Mouse (Mus musculus): ENCODE measurements around the gene Mycbp2. TPM values are rescaled to one million over a fixed set of nuclear protein-coding genes. Genes with fewer than 3 reads are reported as not detected.

The Mycbp2 gene
- polyA plus RNA-seq, 1 experiment, result 132 TPM

GRCm38 (mm10) chr14:103101171-103101570, 245.4 kb downstream of the Mycbp2 start:
- DNase-seq (ENCODE audit: low read depth), result no peak
- no peak for TF ChIP-seq CTCF (IDR thresholded peaks at IDR 0.05; ENCODE audit: borderline replicate concordance, extremely low read depth, insufficient read depth, insufficient read length)
- no peak for TF ChIP-seq POLR2A (IDR thresholded peaks at IDR 0.05; ENCODE audit: borderline replicate concordance, extremely low read depth, insufficient read depth, insufficient read length, poor library complexity, severe bottlenecking)

GRCm38 (mm10) chr14:103100296-103100695, 246.3 kb downstream of the Mycbp2 start:
- no peak for TF ChIP-seq POLR2A (IDR thresholded peaks at IDR 0.05; ENCODE audit: borderline replicate concordance, extremely low read depth, insufficient read depth, insufficient read length, poor library complexity, severe bottlenecking)
- TF ChIP-seq CTCF (IDR thresholded peaks at IDR 0.05; ENCODE audit: borderline replicate concordance, extremely low read depth, insufficient read depth, insufficient read length), result no peak
- DNase-seq (ENCODE audit: low read depth), result no peak

- DNase-seq (ENCODE audit: low read depth), result peak; percentile 90
- no peak for TF ChIP-seq CTCF (IDR thresholded peaks at IDR 0.05; ENCODE audit: borderline replicate concordance, extremely low read depth, insufficient read depth, insufficient read length)
- TF ChIP-seq POLR2A (IDR thresholded peaks at IDR 0.05; ENCODE audit: borderline replicate concordance, extremely low read depth, insufficient read depth, insufficient read length, poor library complexity, severe bottlenecking), result peak; percentile 49; the same call in 1 of the 2 replicates
Measured at GRCm38 (mm10) chr14:103099238-103099933, 247.2 kb downstream of the Mycbp2 start, which contains the start of gene Fbxl3. Gene Fbxl3 (minus strand): TSS chr14:103099566.

GRCm38 (mm10) chr14:103098587-103099235, 247.9 kb downstream of the Mycbp2 start:
- DNase-seq (ENCODE audit: low read depth), result peak; percentile 88
- TF ChIP-seq POLR2A (IDR thresholded peaks at IDR 0.05; ENCODE audit: borderline replicate concordance, extremely low read depth, insufficient read depth, insufficient read length, poor library complexity, severe bottlenecking) (peak; percentile 65; the same call in 1 of the 2 replicates), CTCF (IDR thresholded peaks at IDR 0.05; ENCODE audit: borderline replicate concordance, extremely low read depth, insufficient read depth, insufficient read length) (no peak)

GRCm38 (mm10) chr14:103098213-103098586, 248.4 kb downstream of the Mycbp2 start:
- no peak for TF ChIP-seq POLR2A (IDR thresholded peaks at IDR 0.05; ENCODE audit: borderline replicate concordance, extremely low read depth, insufficient read depth, insufficient read length, poor library complexity, severe bottlenecking)
- no peak for TF ChIP-seq CTCF (IDR thresholded peaks at IDR 0.05; ENCODE audit: borderline replicate concordance, extremely low read depth, insufficient read depth, insufficient read length)
- no peak for DNase-seq (ENCODE audit: low read depth)

- TF ChIP-seq POLR2A (IDR thresholded peaks at IDR 0.05; ENCODE audit: borderline replicate concordance, extremely low read depth, insufficient read depth, insufficient read length, poor library complexity, severe bottlenecking) (no peak), CTCF (IDR thresholded peaks at IDR 0.05; ENCODE audit: borderline replicate concordance, extremely low read depth, insufficient read depth, insufficient read length) (no peak)
- no peak for DNase-seq (ENCODE audit: low read depth)
Measured at GRCm38 (mm10) chr14:103096621-103097020, 250.0 kb downstream of the Mycbp2 start.

GRCm38 (mm10) chr14:103095826-103096225, 250.8 kb downstream of the Mycbp2 start:
- TF ChIP-seq POLR2A (IDR thresholded peaks at IDR 0.05; ENCODE audit: borderline replicate concordance, extremely low read depth, insufficient read depth, insufficient read length, poor library complexity, severe bottlenecking), result no peak
- TF ChIP-seq CTCF (IDR thresholded peaks at IDR 0.05; ENCODE audit: borderline replicate concordance, extremely low read depth, insufficient read depth, insufficient read length), result no peak
- DNase-seq (ENCODE audit: low read depth), result no peak

- DNase-seq (ENCODE audit: low read depth), result no peak
- TF ChIP-seq CTCF (IDR thresholded peaks at IDR 0.05; ENCODE audit: borderline replicate concordance, extremely low read depth, insufficient read depth, insufficient read length) (no peak), POLR2A (IDR thresholded peaks at IDR 0.05; ENCODE audit: borderline replicate concordance, extremely low read depth, insufficient read depth, insufficient read length, poor library complexity, severe bottlenecking) (no peak)
Measured at GRCm38 (mm10) chr14:103095036-103095435, 251.6 kb downstream of the Mycbp2 start.

GRCm38 (mm10) chr14:103093670-103094069, 252.9 kb downstream of the Mycbp2 start:
- DNase-seq (ENCODE audit: low read depth), result no peak

GRCm38 (mm10) chr14:103093236-103093635, 253.4 kb downstream of the Mycbp2 start:
- DNase-seq (ENCODE audit: low read depth), result no peak
- TF ChIP-seq CTCF (IDR thresholded peaks at IDR 0.05; ENCODE audit: borderline replicate concordance, extremely low read depth, insufficient read depth, insufficient read length) (no peak), POLR2A (IDR thresholded peaks at IDR 0.05; ENCODE audit: borderline replicate concordance, extremely low read depth, insufficient read depth, insufficient read length, poor library complexity, severe bottlenecking) (no peak)

More at GRCm38 (mm10) chr14:103093670-103094069, 252.9 kb downstream of the Mycbp2 start:
- TF ChIP-seq CTCF (IDR thresholded peaks at IDR 0.05; ENCODE audit: borderline replicate concordance, extremely low read depth, insufficient read depth, insufficient read length), result no peak
- no peak for TF ChIP-seq POLR2A (IDR thresholded peaks at IDR 0.05; ENCODE audit: borderline replicate concordance, extremely low read depth, insufficient read depth, insufficient read length, poor library complexity, severe bottlenecking)

- DNase-seq (ENCODE audit: low read depth), result peak; percentile 61
- TF ChIP-seq POLR2A (IDR thresholded peaks at IDR 0.05; ENCODE audit: borderline replicate concordance, extremely low read depth, insufficient read depth, insufficient read length, poor library complexity, severe bottlenecking), result no peak
- peak; percentile 60; the same call in 1 of the 2 replicates for TF ChIP-seq CTCF (IDR thresholded peaks at IDR 0.05; ENCODE audit: borderline replicate concordance, extremely low read depth, insufficient read depth, insufficient read length)
Measured at GRCm38 (mm10) chr14:103088624-103089023, 258.0 kb downstream of the Mycbp2 start.

Measured in brain, embryonic 14.5 days (tissue).